Mouse (Mus musculus) hindbrain, embryonic 10.5 days (tissue): ENCODE measurements at regions not wholly inside any gene's neighbourhood (a gene's known extent, or its start where the extent isn't known, plus 50 kb on each side); places are given as distances from the start of the nearest gene placed in this dataset.

ENCODE experiments used
- DNase-seq: peaks from one replicate; pipeline ENCODE4 v3.0.0-alpha.2; 2017; ENCODE audit warnings: low spot score
- H3K27ac ChIP-seq: fragments of 300-500 bp; sonication (generic); 2 replicates; pipeline ENCODE4 v1.5.1; 2016; ENCODE audit warnings: mild to moderate bottlenecking, moderate library complexity
- H3K27me3 ChIP-seq: fragments of 300-500 bp; sonication (generic); 2 replicates; pipeline ENCODE4 v1.6.1; 2016; ENCODE audit warnings: mild to moderate bottlenecking; ENCODE audit not compliant: poor library complexity, insufficient read depth, severe bottlenecking
- H3K36me3 ChIP-seq: fragments of 300-500 bp; sonication (generic); 2 replicates; pipeline ENCODE4 v1.6.1; 2016; ENCODE audit warnings: mild to moderate bottlenecking, moderate library complexity
- H3K4me1 ChIP-seq: fragments of 300-500 bp; sonication (generic); replicated peaks from 2 replicates; pipeline ENCODE4 v1.6.1; 2016; ENCODE audit warnings: mild to moderate bottlenecking
- H3K4me3 ChIP-seq: fragments of 300-500 bp; sonication (generic); 2 replicates; pipeline ENCODE4 v1.5.1; 2016; ENCODE audit warnings: mild to moderate bottlenecking, moderate library complexity
- H3K9me3 ChIP-seq: fragments of 300-500 bp; sonication (generic); 2 replicates; pipeline ENCODE4 v1.6.1; 2016; ENCODE audit warnings: mild to moderate bottlenecking, moderate library complexity
- WGBS: fragments of 180-500 bp; shearing (Covaris S2); methylation state at CpG from one replicate; pipeline ENCODE4 v1.1.7; 2016; 5-methylcytosine and 5-hydroxymethylcytosine counted together

DNA sequence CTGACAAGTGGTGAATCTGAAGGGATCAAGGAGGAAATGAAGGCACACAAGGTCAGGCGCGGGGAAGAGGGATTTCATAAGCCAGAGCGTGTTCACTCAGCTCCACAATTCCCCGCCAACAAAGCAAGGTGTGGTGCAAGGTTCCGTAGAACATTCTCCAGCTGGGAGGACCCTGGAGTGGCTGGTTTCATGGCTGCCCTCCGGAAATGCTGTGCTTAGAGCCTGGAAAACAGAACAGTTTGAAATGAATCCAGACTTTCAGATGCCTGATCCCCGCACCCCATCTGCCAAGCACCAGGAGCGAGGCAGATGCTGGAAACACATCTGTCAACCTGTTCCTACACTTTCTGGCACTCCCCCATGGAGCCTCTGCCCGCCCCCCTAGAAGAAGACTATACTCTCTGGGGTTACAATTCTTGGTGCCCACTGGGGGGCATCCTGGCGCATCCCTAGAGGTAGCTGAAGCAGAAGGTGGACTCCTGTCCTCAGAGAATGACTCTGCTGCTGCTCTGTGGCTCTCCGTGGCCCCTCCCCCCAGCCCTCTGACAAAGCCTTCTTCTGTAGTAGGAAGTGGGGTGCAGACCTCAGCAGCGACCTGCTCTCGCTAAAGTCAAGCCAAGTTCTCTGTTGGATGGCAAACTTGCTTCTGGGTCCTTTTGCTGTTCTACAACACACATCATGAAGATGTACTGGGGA, 54.5 kb upstream of the Mafb start:
- no peaks in the 10 kb centered on the region for H3K9me3 ChIP-seq
- DNase-seq, result no peak
- no peak overlapping the region for H3K27ac ChIP-seq
- H3K27me3 ChIP-seq, result peaks cover 5% of the 10 kb centered on the region; the same call in 1 of the 2 replicates
- 24% methylated on average over 13 of the region's 13 CpGs for WGBS
- no peak overlapping the region for H3K4me3 ChIP-seq
- H3K36me3 ChIP-seq, result no peaks in the 10 kb centered on the region
- peaks cover 28% of the 10 kb centered on the region for H3K4me1 ChIP-seq

DNA sequence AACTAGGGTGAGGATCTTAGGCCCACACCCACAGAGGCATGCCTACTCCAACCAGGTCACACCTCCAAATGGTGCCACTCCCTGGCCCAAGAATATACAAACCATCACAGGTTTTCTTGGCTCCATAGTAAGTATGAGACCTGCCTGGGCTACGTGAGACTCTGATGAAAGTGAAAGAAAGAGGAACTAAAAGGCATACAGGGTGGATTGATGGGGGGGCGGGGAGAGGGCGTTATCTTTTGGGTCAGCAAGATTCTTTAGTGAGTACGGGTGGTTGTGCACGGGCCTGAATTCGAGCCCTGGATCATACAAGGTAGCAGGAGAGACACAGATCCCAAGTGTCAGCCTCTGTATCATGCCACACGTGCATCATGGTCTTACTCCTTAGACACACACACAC, 57.6 kb upstream of the Mafb start:
- Histone ChIP-seq H3K4me1 (peaks cover 25% of the 10 kb centered on the region), H3K27me3 (peaks cover 5% of the 10 kb centered on the region; the same call in 1 of the 2 replicates), H3K27ac (no peak overlapping the region), H3K4me3 (no peak overlapping the region), H3K36me3 (no peaks in the 10 kb centered on the region), H3K9me3 (no peaks in the 10 kb centered on the region)
- no peak for DNase-seq
- WGBS, result 94% methylated on average over 7 of the region's 7 CpGs

DNA sequence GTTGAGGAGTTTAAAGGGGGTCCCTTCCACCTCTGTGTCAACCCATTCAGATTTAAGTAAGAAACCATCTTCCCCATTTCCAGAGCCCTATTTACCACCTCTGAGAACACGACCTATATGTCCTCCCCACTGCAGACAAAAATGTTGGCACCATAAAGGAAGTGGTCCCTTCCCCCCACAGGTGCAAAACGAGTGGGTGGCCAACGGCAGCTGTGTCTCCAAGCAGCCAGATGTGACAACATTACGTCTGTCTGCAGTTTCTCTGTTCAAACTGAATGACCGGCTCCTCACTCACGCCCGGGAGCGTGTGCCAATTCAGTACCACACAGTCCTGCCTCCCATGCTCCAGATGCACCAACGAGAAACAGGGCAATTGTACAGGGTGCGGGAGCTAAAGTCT, 60.6 kb upstream of the Mafb start:
- no peak for DNase-seq
- no peak overlapping the region for H3K27ac ChIP-seq
- WGBS, result 72% methylated on average over 10 of the region's 10 CpGs

DNA sequence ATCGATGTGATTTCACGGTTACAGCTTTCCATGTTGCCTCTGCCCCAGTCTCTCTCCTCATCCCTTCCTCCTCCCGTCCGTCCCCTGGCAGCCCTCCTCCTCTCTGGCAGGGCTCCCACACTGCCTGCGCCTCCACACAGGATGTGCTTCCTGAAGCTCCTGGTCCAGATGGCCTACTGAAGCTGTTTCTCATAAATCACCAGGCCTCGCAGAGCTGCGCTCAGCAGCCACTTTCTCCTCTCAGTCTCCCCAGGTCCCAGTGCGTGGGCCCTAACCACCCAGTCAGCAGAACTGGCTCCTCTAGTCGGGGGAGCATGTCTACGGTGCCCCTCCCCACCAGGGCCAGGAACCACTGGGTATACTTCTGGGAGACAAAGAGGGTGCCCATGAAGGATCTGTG, 66.4 kb upstream of the Mafb start:
- DNase-seq, result no peak
- H3K36me3 ChIP-seq, result no peaks in the 10 kb centered on the region
- no peaks in the 10 kb centered on the region for H3K9me3 ChIP-seq
- H3K4me1 ChIP-seq, result 0 out of 2 replicates have a peak, but pooled peaks cover 4% of the 10 kb centered on the region
- H3K4me3 ChIP-seq, result no peak overlapping the region
- H3K27ac ChIP-seq, result no peak overlapping the region
- WGBS, result 78% methylated on average over 10 of the region's 10 CpGs
- peaks cover 4% of the 10 kb centered on the region; the same call in 1 of the 2 replicates for H3K27me3 ChIP-seq

More for the DNA sequence above, 60.6 kb upstream of the Mafb start:
- Histone ChIP-seq H3K4me1 (peaks cover under 1% of the 10 kb centered on the region; the same call in 1 of the 2 replicates), H3K9me3 (no peaks in the 10 kb centered on the region), H3K36me3 (no peaks in the 10 kb centered on the region), H3K27me3 (0 out of 2 replicates have a peak, but pooled peaks cover 4% of the 10 kb centered on the region), H3K4me3 (no peak overlapping the region)

DNA sequence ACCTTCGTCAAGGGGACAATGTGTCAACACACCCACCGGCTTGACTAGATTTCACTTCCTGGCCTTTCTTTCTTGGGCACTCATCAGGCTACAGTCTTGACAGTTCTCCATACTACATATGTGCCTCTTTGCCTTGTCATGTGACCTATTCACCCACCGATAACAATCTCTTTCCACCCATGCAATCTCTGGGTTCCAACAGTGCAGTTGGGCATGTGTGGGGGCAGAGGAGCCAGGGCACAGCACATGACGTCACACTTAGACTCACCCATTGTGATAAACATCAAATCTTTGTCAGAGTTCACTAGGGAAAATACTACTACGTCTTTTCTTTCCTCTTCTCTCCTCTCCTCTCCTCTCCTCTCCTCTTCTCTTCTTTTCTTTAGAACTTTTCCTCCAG, 67.8 kb upstream of the Mafb start:
- no peak for DNase-seq
- Histone ChIP-seq H3K9me3 (no peaks in the 10 kb centered on the region), H3K27me3 (peaks cover 4% of the 10 kb centered on the region; the same call in 1 of the 2 replicates), H3K36me3 (no peaks in the 10 kb centered on the region), H3K27ac (no peak overlapping the region), H3K4me3 (no peak overlapping the region), H3K4me1 (0 out of 2 replicates have a peak, but pooled peaks cover 4% of the 10 kb centered on the region)
- 87% methylated on average over 5 of the region's 5 CpGs for WGBS

DNA sequence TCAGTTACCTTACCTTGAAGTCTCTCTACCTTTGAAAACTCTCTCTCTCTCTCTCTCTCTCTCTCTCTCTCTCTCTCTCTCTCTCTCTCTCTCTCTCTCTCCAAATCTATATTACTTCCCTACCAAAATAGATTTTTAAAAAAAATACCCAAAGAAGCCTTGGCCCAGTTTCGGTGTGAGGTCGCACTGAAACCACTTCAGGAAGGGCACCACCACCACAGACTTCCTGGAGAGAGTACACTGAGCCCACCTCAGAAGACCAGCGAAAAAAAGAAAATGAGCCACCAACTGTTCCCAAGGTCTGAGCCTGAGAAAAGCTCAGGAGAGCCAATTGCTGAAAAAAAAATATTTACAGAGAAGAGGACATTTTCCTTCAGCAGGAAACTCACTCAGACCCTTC, 68.8 kb upstream of the Mafb start:
- Histone ChIP-seq H3K4me1 (0 out of 2 replicates have a peak, but pooled peaks cover 8% of the 10 kb centered on the region), H3K36me3 (no peaks in the 10 kb centered on the region), H3K4me3 (no peak overlapping the region), H3K27me3 (peaks cover 4% of the 10 kb centered on the region; the same call in 1 of the 2 replicates), H3K27ac (no peak overlapping the region), H3K9me3 (no peaks in the 10 kb centered on the region)
- 78% methylated on average over 3 of the region's 3 CpGs for WGBS
- DNase-seq, result no peak

DNA sequence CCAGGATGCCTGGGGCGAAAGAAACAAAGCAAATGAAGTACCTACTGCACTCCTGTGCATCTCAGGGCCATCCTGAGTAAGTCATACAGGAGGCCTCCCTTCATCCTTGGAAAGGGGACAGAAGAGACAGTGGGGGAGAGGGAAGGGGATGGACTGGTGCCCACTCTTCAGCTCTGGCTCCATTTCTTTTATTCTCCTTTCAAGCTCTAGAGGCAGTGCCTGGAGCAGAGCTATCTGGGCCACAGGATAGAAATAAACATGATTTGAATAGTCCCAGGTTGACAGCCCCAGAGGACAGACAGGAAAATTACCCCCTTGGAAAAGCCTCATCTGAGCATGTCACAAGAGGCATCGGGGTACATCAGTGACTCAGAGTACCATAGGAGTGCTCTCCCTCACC, 72.2 kb upstream of the Mafb start:
- H3K27ac ChIP-seq, result no peak overlapping the region
- no peaks in the 10 kb centered on the region for H3K36me3 ChIP-seq
- H3K4me1 ChIP-seq, result 0 out of 2 replicates have a peak, but pooled peaks cover 3% of the 10 kb centered on the region
- H3K9me3 ChIP-seq, result no peaks in the 10 kb centered on the region
- no peak for DNase-seq
- no peaks in the 10 kb centered on the region; the same call in 1 of the 2 replicates for H3K27me3 ChIP-seq
- H3K4me3 ChIP-seq, result no peak overlapping the region
- 86% methylated on average over 2 of the region's 2 CpGs for WGBS

DNA sequence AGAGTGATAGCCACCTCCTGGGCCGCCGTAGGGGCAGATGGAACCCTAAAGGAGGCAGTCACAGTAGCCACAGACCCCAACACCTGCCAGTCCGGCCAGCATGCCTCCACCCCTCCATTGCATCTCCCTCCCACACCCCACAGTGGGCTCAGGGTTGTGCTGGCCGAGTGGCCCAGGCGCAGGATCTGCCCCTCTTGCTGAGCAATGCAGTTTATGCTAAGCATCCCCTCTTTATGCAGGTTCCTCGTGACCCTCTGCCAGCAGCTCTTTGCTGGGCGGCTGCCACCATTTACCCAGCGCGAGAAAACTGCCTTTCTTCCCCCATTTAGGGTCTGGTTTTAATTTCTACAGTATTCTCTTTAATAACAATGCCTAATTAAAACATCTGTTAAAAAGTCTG, 73.4 kb upstream of the Mafb start:
- Histone ChIP-seq H3K27me3 (peaks cover 3% of the 10 kb centered on the region; the same call in 1 of the 2 replicates), H3K9me3 (no peaks in the 10 kb centered on the region), H3K4me3 (no peak overlapping the region), H3K4me1 (0 out of 2 replicates have a peak, but pooled peaks cover 3% of the 10 kb centered on the region), H3K27ac (no peak overlapping the region), H3K36me3 (no peaks in the 10 kb centered on the region)
- no peak for DNase-seq
- 79% methylated on average over 9 of the region's 9 CpGs for WGBS

DNA sequence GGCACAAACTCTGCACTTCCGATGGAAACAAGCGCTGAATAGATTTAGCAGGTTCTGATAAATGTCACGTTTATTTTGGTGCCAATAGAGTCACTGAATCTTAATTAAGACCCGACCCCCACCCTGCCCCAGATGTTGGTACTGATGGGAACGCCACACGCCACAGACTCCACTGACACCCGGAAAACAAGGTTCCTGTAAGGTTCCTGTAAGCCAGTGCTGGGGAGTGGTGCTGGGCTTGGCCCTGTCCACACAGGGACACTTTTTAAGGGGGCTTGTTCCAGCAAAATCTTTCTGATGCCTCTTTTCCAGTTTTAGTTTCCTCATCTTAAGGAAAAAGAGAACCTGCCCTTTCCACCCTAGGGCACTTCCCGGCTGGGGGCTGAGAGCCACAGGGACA, 84.2 kb upstream of the Mafb start:
- H3K4me1 ChIP-seq, result peaks cover 42% of the 10 kb centered on the region
- H3K27me3 ChIP-seq, result peaks cover 13% of the 10 kb centered on the region; the same call in 1 of the 2 replicates
- no peaks in the 10 kb centered on the region for H3K36me3 ChIP-seq
- 5% methylated on average over 8 of the region's 8 CpGs for WGBS
- peak overlapping the region; percentile 89 for H3K27ac ChIP-seq
- peak overlapping the region; percentile 53 for H3K4me3 ChIP-seq
- no peak for DNase-seq
- no peaks in the 10 kb centered on the region for H3K9me3 ChIP-seq

DNA sequence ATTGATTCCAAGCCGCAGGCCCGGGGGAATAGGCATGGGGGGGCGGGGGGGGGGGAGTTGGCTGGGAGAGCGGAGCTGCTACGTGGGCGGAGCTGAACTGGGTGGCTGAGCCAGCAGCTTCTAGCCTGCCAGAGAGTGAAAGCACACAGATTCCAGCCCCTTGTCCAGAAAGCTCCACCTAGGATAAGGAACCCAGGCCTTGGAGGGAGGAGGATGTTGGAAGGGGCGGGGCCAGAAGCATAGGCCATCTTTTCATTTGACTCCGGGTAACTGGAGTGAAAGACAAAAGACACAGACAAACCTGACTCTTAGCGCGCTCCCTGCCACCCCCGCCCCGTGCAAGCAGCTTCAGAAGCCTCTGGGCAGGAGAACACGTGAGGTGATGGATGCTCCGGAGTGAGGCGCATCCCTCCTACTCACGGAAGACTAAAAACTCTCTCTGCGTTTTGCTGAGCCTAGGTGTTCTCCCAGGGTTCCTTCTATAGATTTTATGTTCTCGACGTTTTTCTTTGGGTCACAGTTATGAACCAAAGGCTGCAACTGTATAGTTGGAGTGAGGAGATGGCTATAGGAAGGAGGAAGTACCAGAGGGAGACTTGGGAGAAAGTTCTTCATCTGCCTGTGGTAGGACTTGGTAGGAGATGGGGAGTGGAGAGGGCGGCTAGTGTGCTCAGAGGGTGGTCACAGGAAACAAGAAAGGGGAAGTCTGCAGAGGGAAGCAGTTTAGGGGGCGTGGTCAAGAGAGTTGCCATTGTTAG, 84.8 kb upstream of the Mafb start:
- WGBS, result 1% methylated on average over 21 of the region's 21 CpGs
- Histone ChIP-seq H3K9me3 (no peaks in the 10 kb centered on the region), H3K27ac (peak overlapping the region; percentile 89), H3K27me3 (peaks cover 10% of the 10 kb centered on the region; the same call in 1 of the 2 replicates), H3K36me3 (no peaks in the 10 kb centered on the region), H3K4me3 (peak overlapping the region; percentile 53), H3K4me1 (peaks cover 37% of the 10 kb centered on the region)
- DNase-seq, result peak; percentile 86

DNA sequence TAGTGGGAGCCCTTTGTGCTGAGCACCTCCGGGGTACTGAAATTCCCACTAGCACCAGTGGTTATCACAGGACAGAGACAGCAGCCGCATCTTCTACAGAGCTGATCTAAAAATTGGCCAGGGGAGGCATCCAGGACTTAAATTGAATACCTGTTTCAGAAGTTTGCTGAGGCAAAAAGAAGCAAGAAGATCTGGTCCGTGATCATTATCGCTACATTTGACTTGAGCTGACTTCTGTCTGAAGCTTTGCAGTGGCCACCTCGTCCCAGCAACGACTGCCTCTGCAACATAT, 85.3 kb upstream of the Mafb start:
- Histone ChIP-seq H3K27ac (peak overlapping the region; percentile 89), H3K4me1 (peaks cover 31% of the 10 kb centered on the region), H3K27me3 (peaks cover 11% of the 10 kb centered on the region; the same call in 1 of the 2 replicates), H3K4me3 (peak overlapping the region; percentile 53), H3K36me3 (no peaks in the 10 kb centered on the region), H3K9me3 (no peaks in the 10 kb centered on the region)
- WGBS, result 19% methylated on average over 6 of the region's 6 CpGs
- no peak for DNase-seq

DNA sequence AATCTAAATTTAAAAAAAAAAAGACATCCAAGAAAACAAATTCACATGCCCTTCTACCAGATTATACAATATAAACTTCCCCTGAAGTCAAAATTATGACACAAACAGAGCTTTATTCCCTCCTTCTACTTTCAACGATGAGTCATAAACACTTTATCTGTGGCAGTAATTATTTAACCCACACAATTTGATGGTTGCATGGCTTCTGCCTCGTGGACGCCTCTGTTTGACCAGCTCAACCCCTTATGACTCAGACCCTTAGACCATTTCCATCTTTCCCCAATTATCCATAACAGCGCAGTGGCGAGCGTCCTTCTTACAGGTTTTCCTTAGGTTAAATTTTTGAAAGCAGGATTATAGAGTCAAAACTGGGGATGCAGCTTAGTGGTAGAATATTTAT, 85.9 kb upstream of the Mafb start:
- Histone ChIP-seq H3K4me1 (peaks cover 31% of the 10 kb centered on the region), H3K27ac (no peak overlapping the region), H3K4me3 (no peak overlapping the region), H3K9me3 (no peaks in the 10 kb centered on the region), H3K27me3 (peaks cover 15% of the 10 kb centered on the region; the same call in 1 of the 2 replicates), H3K36me3 (no peaks in the 10 kb centered on the region)
- DNase-seq, result no peak
- WGBS, result 95% methylated on average over 6 of the region's 6 CpGs

DNA sequence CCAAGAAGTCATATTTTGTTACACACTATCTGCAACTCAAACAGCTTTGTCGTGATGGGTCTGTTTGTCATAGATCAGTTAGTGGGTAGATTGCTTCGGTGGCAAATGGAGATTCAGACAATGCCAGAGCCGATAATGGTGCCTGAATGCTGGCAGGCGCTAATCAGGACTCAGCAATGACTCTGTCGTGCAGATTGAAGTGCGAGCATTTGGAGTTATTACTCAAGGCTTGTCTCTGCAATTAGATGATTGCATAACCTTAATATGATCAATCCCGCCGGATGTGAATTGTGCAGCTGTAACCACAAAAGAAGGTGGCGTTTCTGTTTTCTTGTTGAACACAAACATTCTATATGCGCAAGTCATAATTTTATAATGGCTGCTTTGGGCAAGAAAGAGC, 88.8 kb upstream of the Mafb start:
- H3K36me3 ChIP-seq, result no peaks in the 10 kb centered on the region
- H3K27me3 ChIP-seq, result peaks cover 15% of the 10 kb centered on the region; the same call in 1 of the 2 replicates
- no peak overlapping the region for H3K4me3 ChIP-seq
- no peak overlapping the region for H3K27ac ChIP-seq
- WGBS, result 87% methylated on average over 10 of the region's 10 CpGs
- peaks cover 22% of the 10 kb centered on the region for H3K4me1 ChIP-seq
- no peak for DNase-seq
- H3K9me3 ChIP-seq, result no peaks in the 10 kb centered on the region
